Mouse (Mus musculus): Measurements from ENCODE around the gene Lrrc57. TPM values are rescaled to one million over a fixed set of nuclear protein-coding genes. Genes with fewer than 3 reads are reported as not detected.

Lrrc57 gene
- polyA plus RNA-seq (2014; fragmentation: Illumina TruSeq; extraction: RNeasy Lipid Tissue Mini Kit (QIAGEN cat#74804); ENCODE audit: low read depth, low replicate concordance) = 20.5 TPM

DNA sequence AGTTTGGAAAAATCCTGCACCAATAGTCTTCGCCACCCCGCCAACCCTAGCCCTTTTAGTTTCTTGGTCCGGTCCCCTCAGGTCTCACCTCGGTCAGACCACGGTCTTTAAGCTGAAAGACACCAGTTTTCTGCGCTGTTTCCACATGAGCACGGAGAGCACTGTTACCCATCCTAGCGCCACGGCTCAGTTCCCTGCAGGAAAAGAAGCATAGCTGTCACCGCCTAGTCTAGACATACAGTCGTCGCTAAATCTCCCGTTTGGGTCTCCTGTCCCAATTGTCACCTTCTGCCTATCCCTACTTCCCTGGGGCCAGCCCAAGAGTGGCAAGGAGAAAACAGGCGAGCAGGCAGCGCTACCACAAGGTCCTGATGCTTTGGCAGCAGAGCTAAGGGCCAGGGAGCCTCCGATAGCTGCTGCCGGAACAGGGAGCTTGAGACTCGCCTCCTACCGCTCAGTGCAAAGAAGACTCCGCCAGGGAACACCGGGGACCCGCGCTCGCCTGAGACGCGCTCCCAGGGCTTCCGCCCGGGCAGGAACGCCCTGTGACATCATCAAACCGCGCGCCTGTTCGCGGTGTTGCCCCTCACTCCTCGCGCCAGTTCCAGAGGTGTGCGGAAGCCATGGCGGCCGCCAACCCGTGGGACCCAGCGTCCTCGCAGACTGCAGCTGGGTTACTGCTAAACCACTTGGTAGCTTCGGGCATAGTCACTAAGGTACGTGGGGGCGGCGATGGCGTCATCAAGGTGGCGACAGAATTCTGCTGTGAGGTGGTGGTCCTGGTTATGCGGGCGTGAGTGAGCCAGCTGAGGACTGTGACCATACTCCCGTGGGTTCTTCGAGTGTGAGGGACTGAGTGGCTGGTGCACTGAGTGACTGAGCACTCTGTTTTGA is at the start of gene Lrrc57, which contains the start of gene Haus2:
Gene Lrrc57, minus strand, starts transcription at position 691 of the 894 bp plus-strand sequence.
Gene Haus2, plus strand, starts transcription at position 554 of the 894 bp plus-strand sequence.

DNA sequence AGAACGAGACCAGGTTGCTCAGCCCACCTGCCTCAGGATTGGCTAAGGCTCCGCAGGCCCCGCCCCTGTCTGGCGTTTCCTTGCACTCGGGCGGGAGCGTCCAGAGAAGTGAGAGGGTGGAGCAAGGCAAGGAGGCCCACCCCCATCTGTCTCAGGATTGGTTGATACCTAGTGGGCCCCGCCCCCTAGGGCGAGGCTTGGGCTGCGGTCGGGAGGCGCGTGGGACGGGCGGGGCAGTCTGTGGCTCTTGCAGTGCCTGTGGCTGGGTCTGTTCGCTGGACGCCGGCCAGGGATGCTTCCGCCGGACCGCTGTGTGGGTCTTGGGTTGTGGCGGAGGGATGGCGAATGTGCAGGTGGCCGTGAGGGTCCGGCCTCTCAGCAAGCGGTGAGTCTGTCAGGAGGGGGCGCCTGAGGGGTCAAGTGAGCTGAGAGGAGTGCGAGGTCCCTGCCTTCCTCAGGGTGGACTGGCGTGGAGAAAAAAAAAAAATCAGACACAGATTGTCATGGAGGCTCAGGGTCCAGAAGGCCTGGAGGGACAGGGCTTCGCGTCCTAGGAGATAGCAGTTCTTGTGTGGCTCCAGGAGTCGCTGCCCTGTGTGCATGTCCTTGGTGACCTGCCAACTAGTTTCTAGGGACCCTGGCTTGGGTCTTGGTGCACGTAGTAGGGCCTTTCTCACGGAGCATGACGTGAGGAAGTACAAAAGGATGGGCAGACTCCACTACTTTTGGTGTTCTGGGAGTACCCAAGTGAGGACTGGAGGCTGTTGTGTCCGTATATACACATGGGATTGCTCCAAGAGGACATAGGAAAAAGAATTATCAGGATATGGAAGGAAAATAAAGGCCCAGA is 19.8 kb upstream of the Lrrc57 start, which contains the start of gene Stard9:
Gene Stard9, plus strand, starts transcription at position 236 of the 850 bp plus-strand sequence.

DNA sequence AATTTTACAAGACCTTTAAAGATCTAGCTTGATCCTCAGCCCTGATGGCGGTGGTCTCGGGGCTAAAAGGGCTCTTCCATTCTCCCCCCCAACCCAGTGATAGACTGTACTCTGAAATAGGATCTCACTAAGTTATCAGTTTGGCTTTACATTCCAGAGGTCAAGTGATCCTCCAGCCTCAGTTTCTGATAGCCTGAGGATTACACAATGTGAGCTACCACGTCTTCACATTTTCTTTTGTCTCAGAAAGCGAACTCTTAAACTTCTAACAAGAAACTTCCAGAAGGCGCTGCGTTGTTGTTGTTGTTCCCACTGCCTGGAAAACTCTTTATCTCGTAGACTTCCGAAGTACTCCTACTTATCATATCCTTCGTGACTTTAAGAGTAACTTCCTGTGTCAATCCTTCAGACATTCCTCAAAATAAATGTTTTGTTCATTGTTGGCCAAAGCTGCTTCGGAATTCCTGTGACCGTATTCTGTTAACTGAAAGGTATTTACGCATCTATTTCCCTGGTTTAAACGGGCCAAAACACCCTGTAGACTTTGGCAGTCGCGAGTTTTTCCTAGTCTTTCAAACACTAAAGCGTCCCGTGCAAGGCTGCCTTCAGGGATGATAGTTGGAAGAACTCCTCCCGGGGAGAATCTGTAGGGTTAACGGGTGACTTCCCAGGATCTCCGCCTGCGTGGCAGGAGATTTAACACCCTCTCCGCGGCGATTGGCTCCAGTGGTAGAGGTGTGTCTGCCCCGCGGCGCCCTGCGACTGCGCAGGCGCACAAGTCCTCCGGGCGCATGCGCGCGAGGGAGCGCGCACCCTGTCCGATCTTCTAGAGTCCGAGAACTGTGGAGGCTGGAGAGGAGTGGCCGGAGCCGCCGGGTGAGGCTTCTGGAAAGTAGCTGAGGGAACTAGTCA is 42.2 kb downstream of the Lrrc57 start, which contains the start of gene Snap23:
Gene Snap23, plus strand, starts transcription at position 786 of the 912 bp plus-strand sequence.

DNA sequence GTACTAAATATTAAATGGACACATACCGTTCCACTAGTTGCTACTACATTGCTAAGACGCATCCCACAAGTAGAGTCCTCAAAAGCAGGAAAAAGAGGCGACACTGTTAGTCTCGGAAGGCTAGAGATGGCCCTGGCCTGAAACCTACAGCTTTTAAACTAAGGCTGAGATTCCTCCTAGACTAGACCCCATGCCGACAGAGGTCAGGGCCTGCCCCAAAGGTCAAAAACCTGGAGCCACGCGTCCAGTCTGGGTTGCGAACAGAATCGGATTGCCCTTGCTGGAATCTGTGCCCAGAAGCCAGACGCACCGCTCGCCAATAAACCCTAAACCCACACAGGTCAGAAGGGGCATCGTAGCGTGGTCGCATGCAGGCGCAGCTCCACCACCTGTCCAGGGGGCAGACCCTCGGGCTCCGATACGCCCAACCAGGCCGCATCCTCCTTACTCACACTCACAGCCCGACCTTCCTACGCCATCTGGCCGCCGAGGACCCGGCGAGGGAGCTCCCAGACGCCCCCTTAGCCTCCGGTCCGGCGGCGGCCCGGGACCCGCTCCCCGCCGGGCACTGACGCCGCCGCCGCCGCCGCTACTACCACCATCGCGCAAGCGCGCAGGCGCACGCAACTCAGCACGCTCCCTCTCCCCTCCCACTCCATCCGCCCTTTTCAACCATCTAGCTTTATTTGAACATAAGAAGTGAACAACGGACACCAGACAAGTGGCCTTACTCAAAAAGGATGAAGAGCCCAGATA is 45.9 kb downstream of the Lrrc57 start, which contains the start of gene Zfp106:
Gene Zfp106, minus strand, starts transcription at position 609 of the 756 bp plus-strand sequence.

Other genes with a start within 250 kb of the Lrrc57 start
- gene Ganc, start 205.6 kb downstream of the Lrrc57 start, polyA plus RNA-seq (2014; fragmentation: Illumina TruSeq; extraction: RNeasy Lipid Tissue Mini Kit (QIAGEN cat#74804); ENCODE audit: low read depth, low replicate concordance) = 24.4 TPM
- 27.8 TPM for gene Tmem87a, start 205.4 kb downstream of the Lrrc57 start, polyA plus RNA-seq (2014; fragmentation: Illumina TruSeq; extraction: RNeasy Lipid Tissue Mini Kit (QIAGEN cat#74804); ENCODE audit: low read depth, low replicate concordance)
- 12.7 TPM for gene Capn3, start 153.5 kb downstream of the Lrrc57 start, polyA plus RNA-seq (2014; fragmentation: Illumina TruSeq; extraction: RNeasy Lipid Tissue Mini Kit (QIAGEN cat#74804); ENCODE audit: low read depth, low replicate concordance)
- gene Zfp106, start 45.7 kb downstream of the Lrrc57 start, polyA plus RNA-seq (2014; fragmentation: Illumina TruSeq; extraction: RNeasy Lipid Tissue Mini Kit (QIAGEN cat#74804); ENCODE audit: low read depth, low replicate concordance) = 53.7 TPM
- 35.7 TPM for gene Snap23, start 41.8 kb downstream of the Lrrc57 start, polyA plus RNA-seq (2014; fragmentation: Illumina TruSeq; extraction: RNeasy Lipid Tissue Mini Kit (QIAGEN cat#74804); ENCODE audit: low read depth, low replicate concordance)
- 11.1 TPM for gene Haus2, start 137 bp downstream of the Lrrc57 start, polyA plus RNA-seq (2014; fragmentation: Illumina TruSeq; extraction: RNeasy Lipid Tissue Mini Kit (QIAGEN cat#74804); ENCODE audit: low read depth, low replicate concordance)
- 9.2 TPM for gene Stard9, start 19.6 kb upstream of the Lrrc57 start, polyA plus RNA-seq (2014; fragmentation: Illumina TruSeq; extraction: RNeasy Lipid Tissue Mini Kit (QIAGEN cat#74804); ENCODE audit: low read depth, low replicate concordance)
- gene Cdan1, start 240.6 kb upstream of the Lrrc57 start, polyA plus RNA-seq (2014; fragmentation: Illumina TruSeq; extraction: RNeasy Lipid Tissue Mini Kit (QIAGEN cat#74804); ENCODE audit: low read depth, low replicate concordance) = 8.6 TPM
- 6.3 TPM for gene Ttbk2, start 241.1 kb upstream of the Lrrc57 start, polyA plus RNA-seq (2014; fragmentation: Illumina TruSeq; extraction: RNeasy Lipid Tissue Mini Kit (QIAGEN cat#74804); ENCODE audit: low read depth, low replicate concordance)